Mouse (Mus musculus): Measurements from ENCODE around the gene Mapkap1. TPM values are rescaled to one million over a fixed set of nuclear protein-coding genes. Genes with fewer than 3 reads are reported as not detected.

The Mapkap1 gene
- polyA plus RNA-seq, 1 experiment from 2014 or later = 74.7 TPM

DNA sequence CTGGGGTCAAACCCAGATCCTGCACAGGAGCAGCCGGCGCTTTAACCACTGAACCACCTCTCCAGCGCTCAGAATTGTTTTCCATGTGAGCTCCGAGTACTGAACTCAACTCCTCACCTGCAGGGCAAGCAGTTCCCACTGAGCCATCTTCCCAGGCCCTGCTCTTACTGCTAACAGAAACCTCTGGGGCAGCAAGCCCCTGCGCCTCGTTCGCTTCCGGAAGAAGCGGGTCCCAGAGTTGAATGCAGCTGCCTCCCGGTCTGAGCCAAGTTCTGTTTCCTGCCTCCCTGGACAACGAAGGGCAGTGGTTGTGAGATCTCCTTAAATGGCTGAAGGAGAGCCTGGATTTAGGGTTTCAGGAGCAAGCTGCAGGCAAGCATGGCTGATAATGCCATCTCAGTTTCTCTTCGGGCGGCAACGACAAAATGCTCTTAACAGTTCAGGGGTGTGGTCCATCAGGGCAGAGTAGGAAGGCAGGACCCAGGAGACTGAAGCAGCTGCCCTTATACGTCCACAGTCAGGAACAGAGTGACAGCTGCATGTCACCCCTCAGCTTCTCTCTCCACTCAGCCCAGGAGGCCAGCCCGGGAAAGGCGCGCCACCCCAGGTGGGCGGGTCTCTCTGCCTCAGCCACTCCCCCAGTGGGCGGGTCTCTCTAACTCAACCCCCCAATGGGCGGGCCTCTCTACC, 239.4 kb downstream of the Mapkap1 start:
- Histone ChIP-seq H3K9ac (ENCODE audit: low read length) (peak overlapping the region; percentile 72), H3K36me3 (ENCODE audit: control insufficient read depth, insufficient read depth, low read length) (no peaks in the 10 kb centered on the region), H3K27ac (replicated peaks in 1 of 2; ENCODE audit: control insufficient read depth in 1 of 2, insufficient read depth in 1 of 2, low read depth in 2 of 2, low read length in 2 of 2) (peak overlapping the region in 1 of 2 experiments; percentile 35; a peak in 2 of 4 replicates), H3K27me3 (ENCODE audit: control insufficient read depth, insufficient read depth, low read length) (no peaks in the 10 kb centered on the region), H3K4me1 (ENCODE audit: control insufficient read depth in 2 of 2, insufficient read depth in 2 of 2, low read length in 2 of 2) (peaks cover 4 to 6% of the 10 kb centered on the region in 2 experiments; a peak in 3 of 4 replicates), H3K4me3 (ENCODE audit: control insufficient read depth in 1 of 2, insufficient read depth in 1 of 2, low read depth in 1 of 2, low read length in 2 of 2) (peak overlapping the region; percentile 50 to 57), H3K4me2 (ENCODE audit: low read length) (peak overlapping the region; percentile 78), H3K9me3 (ENCODE audit: control insufficient read depth, low read length) (no peaks in the 10 kb centered on the region)
- 6% methylated on average over 19 of the region's 21 CpGs for WGBS
- ATAC-seq (ENCODE audit: insufficient number of reproducible peaks, insufficient read depth, low FRiP score, low read depth) = peak; percentile 77

DNA sequence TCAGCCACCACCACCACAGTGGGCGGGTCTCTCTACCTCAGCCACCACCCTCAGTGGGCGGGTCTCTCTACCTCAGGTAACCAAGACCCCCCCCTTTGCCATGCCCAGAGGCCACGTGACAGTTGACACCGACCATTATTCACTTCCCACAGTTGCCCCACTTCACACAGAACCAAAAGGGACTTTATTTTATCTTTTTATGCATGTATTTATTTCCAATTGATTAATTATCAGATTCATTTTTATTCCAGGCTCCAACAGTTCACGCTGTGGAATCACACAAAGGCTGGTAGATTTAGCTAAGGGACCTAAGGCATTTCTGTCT, 239.9 kb downstream of the Mapkap1 start:
- Histone ChIP-seq H3K9ac (ENCODE audit: low read length) (no peak overlapping the region), H3K27ac (replicated peaks in 1 of 2; ENCODE audit: control insufficient read depth in 1 of 2, insufficient read depth in 1 of 2, low read depth in 2 of 2, low read length in 2 of 2) (no peak overlapping the region), H3K36me3 (ENCODE audit: control insufficient read depth, insufficient read depth, low read length) (no peaks in the 10 kb centered on the region), H3K4me1 (ENCODE audit: control insufficient read depth in 2 of 2, insufficient read depth in 2 of 2, low read length in 2 of 2) (peaks cover 4 to 6% of the 10 kb centered on the region in 2 experiments; a peak in 3 of 4 replicates), H3K4me2 (ENCODE audit: low read length) (peak overlapping the region; percentile 78), H3K4me3 (ENCODE audit: control insufficient read depth in 1 of 2, insufficient read depth in 1 of 2, low read depth in 1 of 2, low read length in 2 of 2) (peak overlapping the region; percentile 50 to 57; a peak in 3 of 4 replicates), H3K27me3 (ENCODE audit: control insufficient read depth, insufficient read depth, low read length) (no peaks in the 10 kb centered on the region), H3K9me3 (ENCODE audit: control insufficient read depth, low read length) (no peaks in the 10 kb centered on the region)
- 6% methylated on average over 5 of the region's 5 CpGs for WGBS
- no peak for ATAC-seq (ENCODE audit: insufficient number of reproducible peaks, insufficient read depth, low FRiP score, low read depth)

DNA sequence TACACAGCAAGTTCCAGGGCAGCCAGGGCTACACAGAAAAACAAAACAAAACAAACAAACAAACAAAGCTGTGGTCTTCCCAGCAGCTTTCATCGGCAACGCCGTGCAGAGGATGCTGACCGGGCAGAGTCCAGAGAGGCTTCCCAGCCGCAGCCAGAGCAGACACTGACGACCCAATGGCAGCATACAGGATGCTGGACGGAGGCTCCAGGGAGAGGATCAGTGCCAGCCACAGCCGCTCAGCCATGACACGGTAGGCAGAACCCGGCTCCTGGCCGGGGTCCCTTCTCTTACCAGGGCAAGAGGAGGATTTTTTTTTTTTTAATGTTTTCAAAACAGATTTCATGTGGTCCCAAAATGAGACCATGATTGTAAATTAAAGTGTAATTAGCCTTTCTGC, 240.8 kb downstream of the Mapkap1 start:
- 57% methylated on average over 11 of the region's 11 CpGs for WGBS

DNA sequence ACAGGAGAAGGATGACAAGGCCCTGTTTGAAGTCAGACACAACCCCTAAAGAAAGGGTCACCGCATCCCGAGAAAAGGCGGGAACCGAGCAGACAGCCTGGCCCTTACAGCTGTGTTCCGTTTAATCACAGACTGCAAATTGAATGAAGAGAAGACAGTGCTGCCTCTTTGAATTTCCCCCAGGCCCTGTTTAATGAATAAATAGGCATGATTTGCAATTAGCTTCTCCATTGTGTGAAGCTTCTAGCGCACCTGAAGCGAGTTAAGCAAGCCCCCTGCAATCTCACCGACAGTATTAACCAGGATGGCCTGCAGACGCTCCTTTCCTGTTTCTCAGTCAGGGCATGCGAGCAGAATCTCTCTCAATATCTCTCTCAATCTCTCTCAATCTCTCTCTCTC, 261.2 kb downstream of the Mapkap1 start:
- 62% methylated on average over 10 of the region's 10 CpGs for WGBS
- no peak for ATAC-seq (ENCODE audit: insufficient number of reproducible peaks, insufficient read depth, low FRiP score, low read depth)
- Histone ChIP-seq H3K9ac (ENCODE audit: low read length) (no peak overlapping the region), H3K27me3 (ENCODE audit: control insufficient read depth, insufficient read depth, low read length) (no peaks in the 10 kb centered on the region), H3K27ac (replicated peaks in 1 of 2; ENCODE audit: control insufficient read depth in 1 of 2, insufficient read depth in 1 of 2, low read depth in 2 of 2, low read length in 2 of 2) (no peak overlapping the region), H3K36me3 (ENCODE audit: control insufficient read depth, insufficient read depth, low read length) (no peaks in the 10 kb centered on the region), H3K4me1 (ENCODE audit: control insufficient read depth in 2 of 2, insufficient read depth in 2 of 2, low read length in 2 of 2) (peaks cover 19 to 20% of the 10 kb centered on the region in 2 experiments), H3K4me2 (ENCODE audit: low read length) (no peak overlapping the region), H3K9me3 (ENCODE audit: control insufficient read depth, low read length) (no peaks in the 10 kb centered on the region), H3K4me3 (ENCODE audit: control insufficient read depth in 1 of 2, insufficient read depth in 1 of 2, low read depth in 1 of 2, low read length in 2 of 2) (no peak overlapping the region)

More for the DNA sequence above, 240.8 kb downstream of the Mapkap1 start:
- Histone ChIP-seq H3K36me3 (ENCODE audit: control insufficient read depth, insufficient read depth, low read length) (no peaks in the 10 kb centered on the region), H3K4me2 (ENCODE audit: low read length) (no peak overlapping the region), H3K4me1 (ENCODE audit: control insufficient read depth in 2 of 2, insufficient read depth in 2 of 2, low read length in 2 of 2) (peaks cover 4 to 6% of the 10 kb centered on the region in 2 experiments; a peak in 3 of 4 replicates), H3K9me3 (ENCODE audit: control insufficient read depth, low read length) (no peaks in the 10 kb centered on the region), H3K27ac (replicated peaks in 1 of 2; ENCODE audit: control insufficient read depth in 1 of 2, insufficient read depth in 1 of 2, low read depth in 2 of 2, low read length in 2 of 2) (no peak overlapping the region), H3K27me3 (ENCODE audit: control insufficient read depth, insufficient read depth, low read length) (no peaks in the 10 kb centered on the region), H3K4me3 (ENCODE audit: control insufficient read depth in 1 of 2, insufficient read depth in 1 of 2, low read depth in 1 of 2, low read length in 2 of 2) (no peak overlapping the region), H3K9ac (ENCODE audit: low read length) (no peak overlapping the region)
- ATAC-seq (ENCODE audit: insufficient number of reproducible peaks, insufficient read depth, low FRiP score, low read depth) = no peak

DNA sequence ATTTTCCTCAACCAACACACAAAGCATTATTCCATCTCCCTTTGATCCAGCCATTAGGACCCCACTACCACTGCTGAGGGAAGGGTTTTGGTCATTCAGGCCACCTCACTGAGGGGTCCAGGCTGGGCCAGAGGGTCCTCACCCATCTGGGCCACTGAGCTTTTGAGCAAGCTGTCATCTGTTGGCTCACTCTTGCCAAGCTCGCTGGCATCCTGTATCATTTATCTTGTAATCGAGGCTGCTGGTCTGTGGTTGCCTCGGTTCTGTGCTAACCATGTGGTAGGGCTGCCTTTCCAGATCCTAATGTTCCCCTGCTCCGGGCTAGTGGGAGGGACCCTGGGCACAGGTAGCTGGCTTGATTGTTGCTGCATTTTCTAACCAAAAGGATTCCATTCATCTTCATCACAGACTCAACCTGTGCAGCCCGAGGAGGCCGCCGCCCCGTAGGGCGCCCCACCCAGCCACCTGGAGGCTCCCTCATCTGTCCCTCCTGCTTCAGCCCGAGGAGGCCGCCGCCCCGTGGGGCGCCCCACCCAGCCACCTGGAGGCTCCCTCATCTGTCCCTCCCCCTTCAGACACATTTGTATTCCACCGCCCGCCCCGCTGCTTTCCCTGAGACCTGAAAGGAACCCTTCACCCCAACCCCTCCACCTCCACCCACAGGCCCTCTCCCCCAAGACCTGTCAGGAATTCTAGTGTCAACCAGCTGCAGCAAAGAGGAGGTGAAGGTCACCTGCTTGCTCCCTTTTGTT, 262.0 kb downstream of the Mapkap1 start:
- no peak for ATAC-seq (ENCODE audit: insufficient number of reproducible peaks, insufficient read depth, low FRiP score, low read depth)
- Histone ChIP-seq H3K36me3 (ENCODE audit: control insufficient read depth, insufficient read depth, low read length) (peaks cover 2% of the 10 kb centered on the region; the same call in 1 of the 2 replicates), H3K27me3 (ENCODE audit: control insufficient read depth, insufficient read depth, low read length) (no peaks in the 10 kb centered on the region), H3K4me1 (ENCODE audit: control insufficient read depth in 2 of 2, insufficient read depth in 2 of 2, low read length in 2 of 2) (peaks cover 19 to 20% of the 10 kb centered on the region in 2 experiments), H3K4me2 (ENCODE audit: low read length) (peak overlapping the region; percentile 50), H3K9me3 (ENCODE audit: control insufficient read depth, low read length) (no peaks in the 10 kb centered on the region), H3K4me3 (ENCODE audit: control insufficient read depth in 1 of 2, insufficient read depth in 1 of 2, low read depth in 1 of 2, low read length in 2 of 2) (peak overlapping the region; percentile 1 to 10; a peak in 2 of 4 replicates), H3K9ac (ENCODE audit: low read length) (0 out of 2 replicates have a peak overlapping the region, but pooled peaks have one; percentile 39), H3K27ac (replicated peaks in 1 of 2; ENCODE audit: control insufficient read depth in 1 of 2, insufficient read depth in 1 of 2, low read depth in 2 of 2, low read length in 2 of 2) (peak overlapping the region; percentile 91)
- WGBS = 44% methylated on average over 17 of the region's 17 CpGs

DNA sequence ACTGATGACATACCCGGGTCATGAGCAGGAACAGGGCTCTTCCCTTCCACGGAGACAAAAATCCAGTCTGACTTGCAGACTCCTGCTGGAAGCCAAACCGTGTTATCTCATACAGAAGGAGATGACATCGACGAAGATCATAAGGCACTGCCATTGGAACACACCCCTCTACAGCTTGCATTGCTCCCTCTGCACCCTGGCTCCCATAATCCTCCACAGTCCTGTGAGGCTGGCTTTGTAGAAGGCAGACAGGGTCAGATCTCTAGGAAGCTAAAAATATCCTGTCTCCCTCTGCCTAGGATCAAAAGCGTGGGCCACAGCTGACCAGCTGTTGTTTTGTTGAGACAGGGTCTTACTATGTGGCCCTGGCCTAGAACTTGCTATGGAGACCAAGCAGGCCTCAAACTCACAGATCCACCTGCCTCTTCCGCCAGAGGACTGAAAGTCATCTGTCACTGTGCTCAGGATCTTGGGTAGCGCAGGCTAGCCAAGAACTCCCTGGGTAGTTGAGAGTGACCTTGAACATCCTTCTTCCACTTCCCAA, 262.7 kb downstream of the Mapkap1 start:
- Histone ChIP-seq H3K27me3 (ENCODE audit: control insufficient read depth, insufficient read depth, low read length) (no peaks in the 10 kb centered on the region), H3K4me1 (ENCODE audit: control insufficient read depth in 2 of 2, insufficient read depth in 2 of 2, low read length in 2 of 2) (peaks cover 19 to 20% of the 10 kb centered on the region in 2 experiments), H3K4me2 (ENCODE audit: low read length) (peak overlapping the region; percentile 50), H3K9ac (ENCODE audit: low read length) (peak overlapping the region; percentile 39; the same call in 1 of the 2 replicates), H3K27ac (replicated peaks in 1 of 2; ENCODE audit: control insufficient read depth in 1 of 2, insufficient read depth in 1 of 2, low read depth in 2 of 2, low read length in 2 of 2) (peak overlapping the region; percentile 91), H3K4me3 (ENCODE audit: control insufficient read depth in 1 of 2, insufficient read depth in 1 of 2, low read depth in 1 of 2, low read length in 2 of 2) (peak overlapping the region in 1 of 2 experiments; percentile 10; a peak in 1 of 4 replicates), H3K36me3 (ENCODE audit: control insufficient read depth, insufficient read depth, low read length) (peaks cover 9% of the 10 kb centered on the region; the same call in 1 of the 2 replicates), H3K9me3 (ENCODE audit: control insufficient read depth, low read length) (no peaks in the 10 kb centered on the region)
- no peak for ATAC-seq (ENCODE audit: insufficient number of reproducible peaks, insufficient read depth, low FRiP score, low read depth)
- WGBS = 25% methylated on average over 8 of the region's 8 CpGs

DNA sequence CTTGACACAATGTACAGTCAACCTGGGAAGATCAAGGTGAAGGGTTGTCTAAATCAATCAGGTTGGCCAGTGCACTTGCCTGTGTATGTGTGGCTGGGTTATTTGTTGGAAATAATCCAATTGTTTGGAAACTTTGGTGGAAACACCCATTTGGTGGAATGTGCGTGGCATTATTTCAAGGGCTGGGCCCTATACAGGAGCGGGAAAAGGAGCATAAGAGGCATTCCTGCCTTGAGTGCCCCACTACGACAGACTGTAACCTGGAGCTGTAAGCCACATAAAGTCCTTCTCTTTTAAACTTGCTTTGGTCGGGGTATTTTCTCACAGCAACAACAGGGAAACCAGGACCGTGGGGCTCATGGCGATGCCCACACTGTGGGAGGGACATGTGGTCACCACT, 263.9 kb downstream of the Mapkap1 start:
- H3K9ac ChIP-seq (ENCODE audit: low read length) = no peak overlapping the region
- H3K9me3 ChIP-seq (ENCODE audit: control insufficient read depth, low read length) = no peaks in the 10 kb centered on the region
- H3K36me3 ChIP-seq (ENCODE audit: control insufficient read depth, insufficient read depth, low read length) = peaks cover 19% of the 10 kb centered on the region
- no peak overlapping the region for H3K4me2 ChIP-seq (ENCODE audit: low read length)
- H3K27me3 ChIP-seq (ENCODE audit: control insufficient read depth, insufficient read depth, low read length) = no peaks in the 10 kb centered on the region
- no peak overlapping the region for H3K27ac ChIP-seq (replicated peaks in 1 of 2; ENCODE audit: control insufficient read depth in 1 of 2, insufficient read depth in 1 of 2, low read depth in 2 of 2, low read length in 2 of 2)
- peaks cover 19 to 20% of the 10 kb centered on the region in 2 experiments for H3K4me1 ChIP-seq (ENCODE audit: control insufficient read depth in 2 of 2, insufficient read depth in 2 of 2, low read length in 2 of 2)
- ATAC-seq (ENCODE audit: insufficient number of reproducible peaks, insufficient read depth, low FRiP score, low read depth) = no peak
- WGBS = 78% methylated on average over 6 of the region's 6 CpGs
- H3K4me3 ChIP-seq (ENCODE audit: control insufficient read depth in 1 of 2, insufficient read depth in 1 of 2, low read depth in 1 of 2, low read length in 2 of 2) = no peak overlapping the region
